Mouse (Mus musculus) CD4-positive, CD25-positive, alpha-beta regulatory T cell, adult 2 months (primary cell): ENCODE results near the gene Slc4a3.

Source experiments
- DNase-seq: peaks from one replicate; pipeline ENCODE4 v3.0.0-alpha.2; 2012; ENCODE audit warnings: low read depth, low spot score

Gene Slc4a3

DNA sequence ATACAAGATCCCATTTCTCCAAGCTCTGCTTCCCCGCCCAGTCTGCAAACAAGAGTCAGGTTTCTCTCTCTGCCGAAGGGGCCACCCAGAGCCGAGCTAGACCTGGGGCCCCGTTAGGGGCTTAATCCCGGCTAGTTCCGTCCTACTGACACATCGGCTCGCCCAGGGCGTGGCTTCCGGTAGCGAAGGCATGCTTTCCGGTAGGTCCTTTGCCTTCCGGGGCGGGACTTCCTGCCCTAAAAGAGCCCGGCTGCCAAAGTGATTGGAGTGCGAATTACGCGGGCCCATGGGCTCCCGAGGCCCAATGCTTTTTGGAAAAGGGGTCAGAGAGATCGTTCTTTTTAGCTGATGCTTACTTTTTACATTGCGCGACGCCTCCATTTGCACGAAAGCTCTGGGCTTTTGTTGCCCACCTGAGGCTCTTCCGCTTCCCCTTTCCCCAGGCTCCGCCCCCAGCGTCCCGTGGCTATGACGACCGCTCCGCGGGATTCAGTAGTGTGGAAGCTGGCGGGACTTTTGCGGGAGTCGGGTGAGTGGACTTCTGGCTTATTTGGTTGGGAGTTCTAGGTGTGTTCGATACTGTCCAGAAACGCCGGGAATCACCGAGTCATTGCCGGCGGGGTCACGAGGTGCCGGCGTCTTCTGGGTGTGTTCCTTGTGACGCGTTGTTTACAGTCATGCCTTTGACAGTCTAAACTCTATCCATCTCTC lies 24.6 kb upstream of the Slc4a3 start, which contains the start of gene Stk11ip:
Gene Stk11ip, plus strand, starts transcription at position 209 of the 711 bp plus-strand sequence.
- DNase-seq = peak; percentile 94

DNA sequence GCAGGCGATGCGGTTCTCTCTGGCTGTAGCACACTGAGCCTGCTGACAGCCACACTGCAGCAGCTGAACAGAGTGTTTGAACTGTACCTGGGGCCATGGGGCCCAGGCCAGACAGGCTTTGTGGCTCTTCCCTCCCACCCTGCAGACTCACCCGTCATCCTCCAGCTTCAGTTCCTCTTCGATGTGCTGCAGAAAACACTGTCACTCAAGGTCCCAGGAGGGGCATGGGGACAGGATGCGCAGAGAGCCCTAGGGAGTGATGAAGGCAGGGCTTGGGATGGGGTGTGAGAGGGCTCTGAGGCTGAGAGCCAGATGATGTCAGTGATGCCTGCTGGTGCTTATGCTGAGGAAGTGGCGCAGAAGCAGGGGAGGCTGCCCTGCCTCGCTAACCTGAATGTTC lies 21.4 kb upstream of the Slc4a3 start:
- no peak for DNase-seq

DNA sequence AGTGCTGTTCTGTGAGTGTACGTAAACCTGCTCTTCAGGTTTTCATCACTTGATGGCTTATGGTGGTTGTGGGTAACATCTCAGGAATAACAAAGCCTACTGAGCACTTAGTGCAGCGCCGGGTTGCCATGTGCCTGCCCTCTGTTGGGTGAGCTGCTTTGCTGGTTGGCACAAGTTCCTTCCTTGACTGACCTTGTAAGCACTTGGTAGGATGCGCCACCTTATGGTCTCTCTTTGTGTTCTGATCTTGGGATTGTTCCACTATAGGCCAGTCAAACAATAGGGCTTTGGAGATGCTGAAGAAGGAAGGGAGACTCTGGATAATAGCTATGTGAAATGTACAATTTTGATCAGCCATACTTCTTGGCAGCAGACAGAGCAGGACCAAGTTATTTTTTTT lies 15.5 kb upstream of the Slc4a3 start:
- no peak for DNase-seq

DNA sequence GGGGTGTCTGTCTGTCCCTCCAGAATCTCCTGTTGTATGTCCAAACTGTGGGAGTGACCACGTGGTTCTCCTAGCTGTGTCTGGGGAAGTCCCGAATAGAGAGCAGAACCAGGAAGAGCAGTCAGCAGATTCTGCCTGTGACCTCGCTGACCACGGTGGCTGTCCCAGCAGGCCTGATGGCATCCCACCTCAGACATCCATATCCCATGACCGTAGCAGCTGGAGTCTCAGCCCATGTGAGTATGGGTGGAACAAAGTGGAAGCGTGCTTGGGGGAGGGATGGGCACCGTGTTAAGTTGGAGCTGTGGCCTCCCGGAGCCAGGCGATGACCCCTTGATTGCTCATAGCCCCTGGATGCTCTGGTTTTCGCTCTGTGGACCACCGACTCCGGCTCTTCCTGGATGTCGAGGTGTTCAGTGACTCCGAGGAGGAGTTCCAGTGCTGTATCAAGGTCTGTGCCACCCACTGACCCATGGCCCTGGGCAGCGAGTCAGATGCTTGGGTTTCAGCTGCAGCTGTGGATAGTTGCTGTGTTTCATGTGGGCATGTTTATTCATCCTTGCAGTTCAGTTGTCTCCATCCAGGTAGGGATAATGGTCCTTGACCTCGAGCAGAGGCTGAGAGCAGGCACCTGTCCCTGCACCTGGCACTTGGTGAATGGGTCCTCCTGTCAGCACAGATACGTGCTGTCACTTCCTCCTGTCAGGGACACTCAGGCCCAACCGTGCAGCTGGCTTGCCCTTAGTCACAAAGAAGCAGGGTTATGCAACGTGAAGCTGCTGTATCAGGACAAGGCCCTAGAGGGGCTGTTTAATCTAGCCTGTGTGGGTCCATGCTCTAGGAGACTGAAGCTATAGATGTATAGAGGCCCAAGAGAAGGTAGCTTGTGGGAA lies 13.5 kb upstream of the Slc4a3 start:
- DNase-seq = no peak

DNA sequence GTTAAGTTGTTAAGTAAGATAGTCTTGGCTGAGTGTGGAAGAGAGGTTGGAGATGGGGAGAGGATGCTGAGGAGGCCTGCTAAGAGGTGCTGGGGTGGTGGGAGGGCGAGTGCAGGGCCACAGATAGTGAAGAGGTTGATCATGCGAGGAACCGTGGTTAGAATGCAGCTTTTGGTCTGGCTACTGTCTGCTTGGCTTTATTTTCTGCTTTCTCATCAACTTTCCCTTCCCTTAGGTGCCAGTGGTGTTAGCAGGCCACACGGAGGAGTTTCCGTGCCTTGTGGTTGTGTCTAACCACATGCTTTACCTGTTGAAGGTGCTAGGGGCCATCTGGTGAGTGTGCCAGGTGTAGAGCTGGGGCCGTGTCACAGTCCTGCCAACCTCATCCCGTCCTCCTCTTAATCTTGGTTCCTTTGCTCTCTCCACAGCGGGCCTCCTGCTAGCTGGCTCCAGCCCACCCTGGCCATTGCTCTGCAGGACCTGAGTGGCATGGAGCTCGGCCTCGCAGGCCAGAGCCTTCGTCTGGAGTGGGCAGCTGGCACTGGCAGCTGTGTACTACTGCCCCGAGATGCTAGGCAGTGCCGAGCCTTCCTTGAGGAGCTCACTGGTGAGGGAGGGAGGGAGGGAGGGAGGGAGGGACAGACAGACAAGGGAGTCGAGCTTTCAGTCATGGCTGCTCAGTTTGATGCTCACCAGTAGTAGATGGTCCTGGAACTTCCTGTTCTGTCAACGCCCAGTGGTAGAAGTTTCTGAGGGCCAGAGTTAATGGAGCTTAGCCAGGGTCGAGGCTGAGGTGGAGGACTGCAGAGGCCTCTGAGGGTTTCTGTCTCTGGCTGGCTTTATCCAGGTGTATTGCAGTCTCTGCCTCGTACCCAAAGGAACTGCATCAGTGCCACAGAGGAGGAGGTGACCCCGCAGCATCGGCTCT lies 12.5 kb upstream of the Slc4a3 start:
- no peak for DNase-seq

DNA sequence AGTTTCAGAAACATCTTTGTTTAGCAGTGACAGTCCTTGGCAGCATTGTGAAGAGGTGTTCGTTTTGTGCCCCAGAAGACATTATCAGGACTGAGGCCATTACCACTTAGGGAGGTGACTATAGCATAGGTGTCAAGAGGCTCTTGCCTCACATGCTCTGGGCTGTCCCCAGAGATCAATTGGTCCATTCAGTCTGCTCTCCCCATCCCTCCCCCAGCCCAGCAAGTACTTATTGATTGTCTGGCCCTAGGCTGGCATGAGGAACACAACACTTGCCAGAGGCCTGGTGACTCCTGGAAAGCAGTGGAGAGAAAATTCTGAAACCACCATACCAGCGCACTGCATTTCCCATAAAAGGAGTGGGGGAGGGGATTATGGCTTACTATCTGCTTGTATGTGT lies 8.5 kb upstream of the Slc4a3 start:
- no peak for DNase-seq

DNA sequence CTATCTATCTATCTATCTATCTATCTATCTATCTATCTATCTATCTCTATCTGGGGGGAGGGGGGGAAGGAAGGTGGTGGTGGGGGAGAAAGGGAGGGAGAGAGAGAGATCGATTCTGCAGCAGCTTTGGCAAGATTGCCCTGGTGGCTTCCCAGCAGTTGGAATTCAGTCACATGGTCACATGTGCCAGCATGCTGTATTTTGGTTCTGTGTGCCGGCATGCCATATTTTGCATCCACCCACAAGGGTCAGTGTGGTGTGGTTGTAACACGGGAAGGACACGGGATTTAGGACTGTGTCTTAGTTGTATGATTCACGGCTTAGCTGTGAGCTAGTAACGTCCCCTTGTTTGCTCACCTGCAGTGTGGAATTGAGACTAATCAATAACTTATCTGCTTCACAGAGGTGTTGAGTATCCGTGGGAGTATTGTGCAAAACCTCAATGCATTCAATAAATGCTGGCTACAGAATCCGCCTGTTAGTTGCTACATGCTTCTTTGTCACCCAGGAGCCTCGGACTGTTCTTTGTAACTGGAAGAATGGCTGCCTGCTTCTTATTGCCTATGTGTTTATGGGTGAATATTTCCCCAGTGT lies 7.4 kb upstream of the Slc4a3 start:
- no peak for DNase-seq

DNA sequence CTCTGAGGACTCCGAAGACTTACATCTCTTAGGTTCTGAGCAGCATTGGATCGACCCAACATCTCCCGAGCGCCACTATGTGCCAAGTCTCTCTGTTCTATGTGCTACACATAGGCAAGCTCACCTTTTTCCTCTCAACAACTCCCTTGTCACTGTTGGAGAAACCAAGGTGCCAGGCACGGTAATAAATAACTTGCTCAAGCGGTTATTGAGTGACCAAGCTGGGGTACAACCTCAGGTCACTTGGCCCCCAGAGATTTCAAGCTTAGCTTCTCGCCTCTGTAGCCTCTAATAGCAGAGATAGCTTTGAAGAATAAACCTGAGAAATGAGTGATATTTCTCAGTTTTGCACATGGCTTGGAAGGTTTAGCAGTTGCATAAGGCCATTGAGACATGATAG lies 4.6 kb upstream of the Slc4a3 start:
- no peak for DNase-seq

DNA sequence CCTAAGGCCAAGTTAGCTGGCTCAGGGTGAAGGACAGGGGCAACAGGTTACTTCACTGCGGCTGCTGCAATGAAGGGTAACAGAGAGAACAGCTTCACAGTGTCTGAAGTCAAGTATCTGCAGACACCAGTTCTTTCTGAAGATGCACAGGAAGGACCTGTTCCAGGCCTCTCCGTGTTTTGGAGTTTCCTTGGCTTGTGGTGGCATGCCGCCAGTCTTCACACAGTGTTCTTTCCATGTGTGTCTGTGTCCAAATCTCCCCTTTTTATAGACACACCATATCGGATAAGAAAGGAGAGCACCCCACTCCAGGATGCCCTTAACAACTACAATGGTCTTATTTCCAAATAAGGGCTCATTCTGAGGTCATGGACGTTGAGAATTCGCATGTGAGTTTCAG lies 1.7 kb upstream of the Slc4a3 start:
- DNase-seq = no peak

DNA sequence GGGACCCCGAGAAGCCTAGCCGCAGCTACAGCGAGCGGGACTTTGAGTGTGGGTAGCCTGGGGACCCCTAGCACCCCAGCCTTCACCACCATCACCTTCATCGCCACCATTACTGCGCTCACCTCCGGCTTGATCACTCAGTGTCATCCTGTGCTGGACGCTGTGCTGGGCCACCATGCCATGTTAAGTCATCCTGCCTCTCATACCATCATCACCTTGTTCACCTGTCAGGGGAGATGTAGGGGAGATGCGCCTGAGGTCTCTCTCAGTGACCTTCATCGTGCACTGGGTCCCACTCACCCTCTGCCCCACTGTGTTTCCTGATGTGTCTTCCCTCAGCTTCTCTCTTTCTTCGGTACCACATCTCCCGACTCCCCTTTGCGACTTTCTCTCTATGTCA lies 1.3 kb downstream of the Slc4a3 start:
- no peak for DNase-seq

DNA sequence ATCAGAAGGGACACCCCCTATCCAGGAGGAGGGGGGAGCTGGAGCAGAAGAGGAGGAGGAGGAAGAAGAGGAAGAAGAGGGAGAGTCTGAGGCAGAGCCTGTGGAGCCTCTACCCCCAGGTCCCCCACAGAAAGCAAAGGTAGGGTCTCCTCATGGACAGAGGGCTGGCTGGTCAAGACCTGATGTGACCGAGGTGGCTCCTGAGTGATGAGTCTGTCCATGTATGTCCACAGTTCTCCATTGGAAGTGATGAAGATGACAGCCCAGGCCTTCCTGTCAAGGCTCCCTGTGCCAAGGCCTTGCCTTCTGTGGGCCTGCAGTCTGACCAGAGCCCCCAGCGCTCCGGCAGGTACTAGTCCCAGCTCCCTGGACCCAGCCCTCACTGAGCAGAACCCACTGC lies 2.0 kb downstream of the Slc4a3 start:
- no peak for DNase-seq

DNA sequence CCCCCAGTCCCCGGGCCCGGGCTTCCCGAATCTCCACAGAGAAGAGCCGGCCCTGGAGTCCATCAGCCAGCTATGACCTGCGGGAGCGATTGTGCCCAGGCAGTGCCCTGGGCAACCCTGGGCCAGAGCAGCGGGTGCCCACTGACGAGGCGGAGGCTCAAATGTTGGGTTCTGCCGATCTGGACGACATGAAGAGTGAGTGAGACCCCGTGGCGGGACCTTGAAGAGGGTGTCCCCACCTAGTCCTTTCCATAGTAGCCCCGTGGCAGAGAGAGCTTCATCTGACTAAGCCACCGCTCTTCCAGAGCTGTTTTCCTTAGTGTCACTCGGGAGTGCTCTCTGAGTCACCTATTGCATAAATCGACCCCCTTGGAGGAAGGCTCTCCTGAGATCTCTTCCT lies 2.8 kb downstream of the Slc4a3 start:
- no peak for DNase-seq

DNA sequence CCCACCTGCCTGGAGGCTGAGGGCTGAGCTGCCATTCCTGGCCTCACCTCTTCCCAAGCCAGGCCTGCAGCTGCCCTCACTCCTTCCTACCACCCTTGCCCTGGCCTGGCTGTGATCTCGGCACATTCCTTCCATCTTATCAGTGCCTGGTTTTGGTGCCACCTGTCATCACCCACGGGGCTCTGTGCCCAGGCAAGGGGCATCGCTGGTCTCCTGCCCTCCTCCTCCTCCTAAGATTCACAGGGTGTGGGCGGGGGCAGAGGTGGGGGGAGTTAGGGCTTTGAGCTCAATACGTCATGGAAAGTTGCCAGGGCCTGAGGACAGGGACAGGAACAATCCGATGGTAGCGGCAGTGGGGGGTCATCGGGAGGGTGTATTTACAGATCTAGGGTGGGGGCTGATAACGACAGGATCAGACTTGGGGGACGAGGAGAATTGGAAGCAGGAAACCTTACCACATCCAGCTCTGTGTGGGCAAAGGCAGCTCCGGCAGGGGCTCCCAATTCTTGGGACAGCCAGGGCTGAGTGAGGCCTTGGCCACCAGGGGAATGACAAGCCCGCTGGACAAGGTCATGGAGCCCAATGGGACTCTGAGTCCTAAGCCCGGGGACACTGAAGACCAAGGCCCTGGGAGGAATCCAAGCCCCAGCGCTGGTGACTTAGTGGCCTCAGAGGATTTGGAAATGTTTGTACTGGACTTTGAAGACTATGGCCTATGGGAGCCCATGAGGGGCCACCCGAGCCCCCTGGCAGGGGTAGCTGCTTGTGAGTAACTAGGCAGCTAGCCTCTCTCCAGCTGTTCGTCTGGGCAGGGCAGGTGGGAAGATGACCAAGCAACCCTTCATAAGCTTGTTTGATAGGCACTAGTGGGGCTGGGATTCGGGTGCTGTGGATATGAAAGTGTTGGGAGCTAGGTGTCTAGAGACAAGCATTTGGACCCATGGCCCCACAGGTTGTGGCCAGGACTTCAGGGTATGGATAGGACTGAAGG lies 3.5 kb downstream of the Slc4a3 start:
- DNase-seq = no peak

DNA sequence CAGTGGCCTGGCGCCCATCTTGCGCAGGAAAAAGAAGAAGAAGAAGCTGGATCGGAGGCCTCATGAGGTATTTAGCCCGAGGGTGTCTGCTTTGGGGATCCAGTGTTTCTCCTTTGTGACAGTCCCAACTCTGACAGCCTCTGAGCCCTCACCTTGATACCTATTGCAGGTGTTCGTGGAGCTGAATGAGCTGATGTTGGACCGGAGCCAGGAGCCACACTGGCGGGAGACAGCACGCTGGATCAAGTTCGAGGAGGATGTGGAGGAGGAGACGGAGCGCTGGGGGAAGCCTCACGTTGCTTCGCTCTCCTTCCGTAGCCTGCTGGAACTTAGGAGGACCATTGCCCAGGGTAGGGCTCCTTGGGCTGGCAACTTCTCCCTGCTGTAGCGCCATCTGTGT lies 4.5 kb downstream of the Slc4a3 start:
- DNase-seq = no peak

DNA sequence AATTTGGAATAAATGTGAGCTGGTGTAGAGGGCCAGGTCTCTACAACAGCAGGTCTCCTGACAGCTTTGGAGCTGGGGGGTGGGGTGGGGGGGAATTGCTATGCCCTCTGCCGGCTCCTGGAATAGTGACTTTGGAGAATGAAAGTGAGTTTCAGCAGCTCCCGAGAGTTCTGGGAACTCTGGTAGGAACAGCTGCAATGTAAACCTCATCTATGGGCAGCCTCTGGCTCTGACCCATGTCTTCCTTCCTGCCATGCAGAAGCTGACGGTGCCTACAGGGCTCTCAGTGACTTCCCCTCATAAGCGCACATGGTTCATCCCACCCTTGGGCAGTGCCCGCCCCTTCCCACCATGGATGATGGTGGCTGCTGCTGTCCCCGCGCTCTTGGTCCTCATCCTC lies 9.6 kb downstream of the Slc4a3 start:
- no peak for DNase-seq

DNA sequence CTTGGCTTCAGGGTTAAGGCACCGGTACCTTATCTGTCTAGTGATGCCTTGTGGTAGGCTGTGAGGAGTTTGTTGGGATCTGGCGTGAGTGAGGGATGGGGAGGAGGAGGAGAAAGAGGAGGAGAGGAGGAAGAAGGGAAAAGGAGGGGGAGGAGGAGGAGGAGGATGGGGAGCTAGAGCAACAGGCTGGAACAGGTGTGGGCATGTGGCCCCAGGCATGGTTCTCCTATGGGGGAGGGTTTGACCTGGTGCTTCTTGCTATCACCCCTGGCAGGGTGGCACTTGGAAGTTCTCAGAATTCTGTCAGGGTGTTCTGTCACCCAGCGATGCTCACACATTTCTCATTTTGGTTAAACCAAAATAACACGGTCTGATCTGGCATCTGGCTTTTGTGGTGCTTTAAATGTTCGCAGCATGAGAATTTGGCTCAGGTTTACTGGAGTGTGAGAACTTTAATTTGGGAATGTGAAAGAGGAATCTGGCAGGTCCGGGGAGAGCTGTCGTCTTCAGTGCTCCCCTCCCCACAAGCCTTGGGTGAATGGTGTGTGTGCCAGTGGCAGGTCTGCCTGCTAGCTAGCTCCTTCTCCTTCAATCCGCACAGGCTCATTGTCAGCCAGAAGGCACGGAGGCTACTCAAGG lies 10.2 kb downstream of the Slc4a3 start:
- no peak for DNase-seq

DNA sequence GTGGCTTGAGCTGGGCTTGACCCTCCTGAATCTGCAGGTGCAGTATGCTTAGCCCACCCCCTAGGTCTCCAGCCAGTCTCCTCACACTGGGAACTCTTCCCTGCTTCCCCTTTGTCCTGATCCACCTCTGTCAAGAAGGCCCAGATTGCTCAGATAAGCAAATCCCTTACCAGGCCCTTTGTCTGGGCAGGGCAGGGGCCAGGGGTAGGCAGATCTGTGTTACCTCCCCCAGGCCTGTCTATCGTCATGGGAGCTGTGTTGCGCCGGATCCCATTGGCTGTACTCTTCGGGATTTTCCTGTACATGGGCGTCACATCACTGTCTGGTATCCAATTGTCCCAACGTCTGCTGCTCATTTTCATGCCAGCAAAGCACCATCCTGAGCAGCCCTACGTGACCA lies 11.0 kb downstream of the Slc4a3 start:
- DNase-seq = no peak

DNA sequence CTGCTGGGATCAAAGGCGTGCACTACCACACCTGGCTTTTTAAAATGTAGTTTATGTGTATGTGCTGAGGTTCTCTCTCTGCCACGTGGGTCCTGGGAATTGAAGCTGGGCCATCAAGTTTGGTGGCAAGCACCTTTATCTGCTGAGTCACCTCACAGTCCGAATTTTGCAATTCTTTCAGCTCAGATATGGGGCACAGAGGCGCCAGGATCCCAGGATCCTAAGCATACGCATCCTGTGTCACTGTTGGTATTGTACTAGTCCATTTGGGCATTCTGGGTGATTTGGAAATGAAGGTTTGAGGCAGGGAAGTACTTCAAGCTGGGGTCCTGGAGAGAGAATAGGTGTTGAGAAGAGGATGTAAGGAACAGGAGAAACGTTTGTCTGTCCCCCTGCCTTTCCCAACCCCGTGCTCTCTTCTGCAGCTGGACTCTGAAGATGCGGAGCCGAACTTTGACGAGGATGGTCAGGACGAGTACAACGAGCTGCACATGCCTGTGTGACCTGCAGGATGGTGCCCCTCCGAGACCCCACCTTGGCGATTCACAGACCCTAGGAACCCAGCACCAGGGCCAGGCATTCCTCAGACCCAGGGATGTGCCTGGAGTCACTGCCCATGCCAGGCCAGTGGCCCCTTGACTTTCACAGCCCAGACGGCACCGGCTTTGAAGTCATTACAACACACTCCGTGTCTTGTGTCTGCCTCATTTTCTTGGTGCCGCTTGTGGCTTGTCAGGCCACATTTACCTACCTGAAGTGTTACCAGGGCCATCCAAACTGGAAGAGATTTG lies 12.5 kb downstream of the Slc4a3 start:
- no peak for DNase-seq
